Mouse (Mus musculus): Measurements from ENCODE around the gene Ldlrad3. TPM values are rescaled to one million over a fixed set of nuclear protein-coding genes. Genes with fewer than 3 reads are reported as not detected.

The Ldlrad3 gene
- polyA plus RNA-seq, 1 experiment, result 1.5 TPM

GRCm38 (mm10) chr2:102152851-102153250, 33.3 kb downstream of the Ldlrad3 start:
- WGBS, result 87% methylated on average over 5 of the region's 5 CpGs
- no peak for DNase-seq (ENCODE audit: low read depth, low spot score)

- DNase-seq (ENCODE audit: low read depth, low spot score), result no peak
- 87% methylated on average over 2 of the region's 2 CpGs for WGBS
Observed at GRCm38 (mm10) chr2:102149058-102149457, 37.1 kb downstream of the Ldlrad3 start.

- no peak for DNase-seq (ENCODE audit: low read depth, low spot score)
- WGBS, result 89% methylated on average over 6 of the region's 6 CpGs
Observed at GRCm38 (mm10) chr2:102148093-102148492, 38.1 kb downstream of the Ldlrad3 start.

GRCm38 (mm10) chr2:102147561-102147960, 38.6 kb downstream of the Ldlrad3 start:
- DNase-seq (ENCODE audit: low read depth, low spot score), result no peak
- WGBS, result 87% methylated on average over 4 of the region's 4 CpGs

- 45% methylated on average over 8 of the region's 8 CpGs for WGBS
- no peak for DNase-seq (ENCODE audit: low read depth, low spot score)
Observed at GRCm38 (mm10) chr2:102146386-102146785, 39.8 kb downstream of the Ldlrad3 start.

- DNase-seq (ENCODE audit: low read depth, low spot score), result no peak
- WGBS, result 76% methylated on average over 3 of the region's 3 CpGs
Observed at GRCm38 (mm10) chr2:102145036-102145435, 41.1 kb downstream of the Ldlrad3 start.

GRCm38 (mm10) chr2:102144311-102144710, 41.9 kb downstream of the Ldlrad3 start:
- no peak for DNase-seq (ENCODE audit: low read depth, low spot score)
- 90% methylated on average over 1 of the region's 1 CpGs for WGBS

GRCm38 (mm10) chr2:102142654-102143271, 43.4 kb downstream of the Ldlrad3 start:
- DNase-seq (ENCODE audit: low read depth, low spot score), result no peak
- 83% methylated on average over 14 of the region's 14 CpGs for WGBS

GRCm38 (mm10) chr2:102142197-102142623, 44.0 kb downstream of the Ldlrad3 start:
- WGBS, result 23% methylated on average over 4 of the region's 4 CpGs
- no peak for DNase-seq (ENCODE audit: low read depth, low spot score)

GRCm38 (mm10) chr2:102141199-102141598, 45.0 kb downstream of the Ldlrad3 start:
- DNase-seq (ENCODE audit: low read depth, low spot score), result no peak
- 84% methylated on average over 2 of the region's 2 CpGs for WGBS

GRCm38 (mm10) chr2:102137922-102138321, 48.3 kb downstream of the Ldlrad3 start:
- 22% methylated on average over 6 of the region's 6 CpGs for WGBS

GRCm38 (mm10) chr2:102136184-102136583, 50.0 kb downstream of the Ldlrad3 start:
- no peak for DNase-seq (ENCODE audit: low read depth, low spot score)
- 68% methylated on average over 3 of the region's 3 CpGs for WGBS

More at GRCm38 (mm10) chr2:102137922-102138321, 48.3 kb downstream of the Ldlrad3 start:
- no peak for DNase-seq (ENCODE audit: low read depth, low spot score)

- 38% methylated on average over 9 of the region's 9 CpGs for WGBS
- no peak for DNase-seq (ENCODE audit: low read depth, low spot score)
Observed at GRCm38 (mm10) chr2:102134510-102135262, 51.5 kb downstream of the Ldlrad3 start.

GRCm38 (mm10) chr2:102132945-102133558, 53.1 kb downstream of the Ldlrad3 start:
- peak; percentile 70 for DNase-seq (ENCODE audit: low read depth, low spot score)
- WGBS, result 22% methylated on average over 10 of the region's 10 CpGs

GRCm38 (mm10) chr2:102130198-102130845, 55.9 kb downstream of the Ldlrad3 start:
- 33% methylated on average over 8 of the region's 8 CpGs for WGBS
- DNase-seq (ENCODE audit: low read depth, low spot score), result no peak

- DNase-seq (ENCODE audit: low read depth, low spot score), result no peak
- 31% methylated on average over 4 of the region's 4 CpGs for WGBS
Observed at GRCm38 (mm10) chr2:102129235-102129634, 57.0 kb downstream of the Ldlrad3 start.

GRCm38 (mm10) chr2:102128500-102129030, 57.6 kb downstream of the Ldlrad3 start:
- DNase-seq (ENCODE audit: low read depth, low spot score), result no peak
- 76% methylated on average over 14 of the region's 14 CpGs for WGBS

GRCm38 (mm10) chr2:102127791-102128387, 58.3 kb downstream of the Ldlrad3 start:
- DNase-seq (ENCODE audit: low read depth, low spot score), result no peak
- 43% methylated on average over 8 of the region's 8 CpGs for WGBS

- no peak for DNase-seq (ENCODE audit: low read depth, low spot score)
- 84% methylated on average over 9 of the region's 9 CpGs for WGBS
Observed at GRCm38 (mm10) chr2:102127221-102127620, 59.0 kb downstream of the Ldlrad3 start.

GRCm38 (mm10) chr2:102126076-102126475, 60.1 kb downstream of the Ldlrad3 start:
- WGBS, result 91% methylated on average over 7 of the region's 7 CpGs
- DNase-seq (ENCODE audit: low read depth, low spot score), result no peak
